5 mouse cellular contexts compared by ENCODE assay signal in genomic region chr9:15242130-15242529, GRCm38 (mm10).
"Had no signal": no experiment of that assay in that cellular context is flagged by ENCODE, and none has a peak within 500 bp of the region (broad histone marks: within the 10 kb centered on the region; RNA-seq: fewer than 3 reads in every experiment).

No protein-coding gene starts in this region.

- H3K9ac ChIP-seq: kidney, embryonic 15.5 days; limb, embryonic 15.5 days; midbrain, embryonic 13.5 days had no signal

- H3K27me3 ChIP-seq: limb, embryonic 15.5 days had no signal

- H3K27ac ChIP-seq: hindbrain, postnatal 0 days; kidney, embryonic 15.5 days; left cerebral cortex, adult 2 months; limb, embryonic 15.5 days; midbrain, embryonic 13.5 days had no signal

- ATAC-seq: hindbrain, postnatal 0 days; midbrain, embryonic 13.5 days had no signal

- H3K36me3 ChIP-seq: kidney, embryonic 15.5 days; limb, embryonic 15.5 days; midbrain, embryonic 13.5 days had no signal

- H3K9me3 ChIP-seq: kidney, embryonic 15.5 days; limb, embryonic 15.5 days; midbrain, embryonic 13.5 days had no signal

- H3K4me2 ChIP-seq: limb, embryonic 15.5 days; midbrain, embryonic 13.5 days had no signal

- H3K4me3 ChIP-seq: kidney, embryonic 15.5 days; left cerebral cortex, adult 2 months; limb, embryonic 15.5 days; midbrain, embryonic 13.5 days had no signal
